Mouse (Mus musculus) cerebellum, adult 2 months (tissue): ENCODE results near the gene Slc12a1.

Source experiments
- CTCF ChIP-seq: fragments of 200-500 bp; IDR thresholded peaks from 2 replicates; pipeline ENCODE4 v1.5.1; 2011; ENCODE audit warnings: low read depth, mild to moderate bottlenecking, control low read depth, low read length, moderate library complexity, borderline replicate concordance; ENCODE audit not compliant: insufficient read depth
- POLR2A ChIP-seq: fragments of 200-500 bp; IDR thresholded peaks from 2 replicates; pipeline ENCODE4 v1.6.1; 2011; ENCODE audit warnings: low read length, control low read depth, borderline replicate concordance; ENCODE audit not compliant: insufficient read depth

GRCm38 (mm10) chr2:125125824-125126223, 26.5 kb upstream of the Slc12a1 start:
- TF ChIP-seq CTCF (no peak), POLR2A (no peak)
